Mouse (Mus musculus) brain, embryonic 14.5 days (tissue): Measurements from ENCODE around the gene Fat1. TPM values are rescaled to one million over a fixed set of nuclear protein-coding genes. Genes with fewer than 3 reads are reported as not detected.

Experiments used
- DNase-seq: peaks from one replicate; pipeline ENCODE4 v3.0.0-alpha.2; 2011; ENCODE audit warnings: low read depth
- CTCF ChIP-seq: fragments of 200-500 bp; IDR thresholded peaks from 2 replicates; pipeline ENCODE4 v1.5.1; 2012; ENCODE audit warnings: inconsistent platforms, mild to moderate bottlenecking, moderate library complexity, borderline replicate concordance; ENCODE audit not compliant: insufficient read depth, insufficient read length; ENCODE audit errors: extremely low read depth
- POLR2A ChIP-seq: fragments of 200-500 bp; IDR thresholded peaks from 2 replicates; pipeline ENCODE4 v1.6.1; 2012; ENCODE audit warnings: mild to moderate bottlenecking, inconsistent platforms, borderline replicate concordance; ENCODE audit not compliant: poor library complexity, insufficient read depth, insufficient read length, severe bottlenecking; ENCODE audit errors: extremely low read depth
- polyA plus RNA-seq: library from polyadenylated mRNA; depleted of rRNA; stranded (reverse); fragments of >200 nt; gene quantifications from 2 replicates; pipeline ENCODE4 v1.2.3, GENCODE M21; 2012; rRNA removed

Fat1 gene
- polyA plus RNA-seq, 1 experiment, result 59.0 TPM

DNA sequence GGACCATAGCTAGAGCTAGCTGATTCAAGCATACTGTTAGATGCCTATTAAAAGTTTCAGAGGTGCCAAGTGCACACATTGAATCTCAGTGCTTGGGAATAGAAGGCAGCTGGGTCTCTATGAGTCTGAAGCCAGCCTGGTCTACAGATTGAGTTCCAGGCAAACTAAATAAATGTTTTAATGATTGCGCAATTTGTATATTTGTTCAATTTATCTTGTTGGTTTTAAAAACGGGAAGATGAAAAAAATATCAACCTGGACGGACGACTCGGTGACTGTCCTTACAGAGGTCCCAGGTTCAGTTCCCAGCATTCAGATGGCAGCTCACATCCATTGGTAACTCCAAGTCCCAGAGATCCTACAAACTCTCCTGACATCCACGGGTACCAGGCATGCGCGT, 135.7 kb downstream of the Fat1 start:
- no peak for DNase-seq
- TF ChIP-seq CTCF (no peak), POLR2A (no peak)

DNA sequence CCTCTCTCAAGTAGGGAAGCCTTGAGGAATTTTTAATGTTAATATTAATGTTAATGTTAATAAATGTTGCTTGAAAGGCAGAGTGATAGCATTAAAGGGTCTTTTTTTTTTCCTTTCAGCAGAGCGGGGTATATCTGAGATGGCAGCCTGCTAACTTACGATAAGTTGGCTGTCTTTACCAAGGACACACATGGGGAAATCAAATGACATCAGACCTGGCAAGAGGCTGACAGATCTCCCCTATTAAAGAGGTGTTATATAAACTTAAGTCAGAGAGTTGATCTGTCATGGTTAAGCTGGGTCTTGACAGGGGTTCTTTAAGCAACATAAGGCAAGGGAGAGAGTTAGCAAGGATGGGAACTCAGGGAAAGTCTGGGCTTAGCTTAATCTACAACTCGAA, 145.6 kb downstream of the Fat1 start:
- no peak for TF ChIP-seq CTCF
- TF ChIP-seq POLR2A, result no peak
- DNase-seq, result no peak

DNA sequence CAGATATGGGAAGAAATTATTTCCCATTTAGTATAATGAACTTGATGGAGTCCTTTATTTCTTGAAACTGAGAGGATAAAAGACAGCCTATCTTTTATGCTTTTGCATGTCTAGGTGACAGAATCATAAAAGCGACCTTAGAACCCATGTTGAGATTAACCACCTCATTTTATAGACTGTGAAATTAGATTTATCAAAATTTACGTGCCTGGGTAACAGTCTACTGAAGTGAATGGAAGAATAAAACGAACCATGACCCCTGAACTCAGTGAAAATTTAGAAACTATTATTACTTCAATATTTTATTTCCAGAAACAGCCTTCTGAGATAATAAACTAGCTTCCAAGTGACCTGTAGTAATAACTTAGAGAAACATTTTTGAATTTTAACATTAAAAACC, 158.4 kb downstream of the Fat1 start:
- DNase-seq, result no peak
- no peak for TF ChIP-seq POLR2A
- TF ChIP-seq CTCF, result no peak

Other genes with a start within 250 kb of the Fat1 start
- 0.34 and 0.41 TPM in 2 replicates for gene Mtnr1a, start 133.7 kb downstream of the Fat1 start, polyA plus RNA-seq